Mouse (Mus musculus) CD4-positive, CD25-positive, alpha-beta regulatory T cell, adult 2 months (primary cell): ENCODE data around the gene Sh3pxd2a.

Experiments used
- DNase-seq: peaks from one replicate; pipeline ENCODE4 v3.0.0-alpha.2; 2012; ENCODE audit warnings: low read depth, low spot score

The Sh3pxd2a gene

GRCm38 (mm10) chr19:47240076-47240475 lies 224.1 kb downstream of the Sh3pxd2a start:
- DNase-seq = no peak

GRCm38 (mm10) chr19:47233087-47233486 lies 231.1 kb downstream of the Sh3pxd2a start:
- DNase-seq = no peak

- no peak for DNase-seq
Measured at GRCm38 (mm10) chr19:47232077-47232865, 231.9 kb downstream of the Sh3pxd2a start.

DNA sequence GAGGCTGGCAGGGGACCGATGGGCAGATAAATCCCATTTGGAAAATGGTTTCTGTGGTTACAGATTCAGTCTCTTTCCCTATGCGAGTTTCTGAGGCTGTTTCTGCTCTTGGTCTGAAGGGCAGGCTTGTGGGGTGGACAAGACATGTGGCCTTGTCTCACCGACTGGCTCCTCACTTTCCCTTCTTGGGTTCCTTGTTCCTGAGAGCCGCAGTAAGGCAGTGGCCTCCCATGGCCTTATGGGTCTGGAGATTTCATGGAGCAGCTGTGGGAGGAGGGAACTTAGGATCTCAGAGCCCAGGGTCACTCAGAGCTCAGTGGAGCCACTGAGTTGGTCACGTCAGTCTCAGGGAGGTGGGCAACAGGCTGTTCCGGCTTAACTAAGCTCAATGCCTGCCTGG lies 232.8 kb downstream of the Sh3pxd2a start:
- no peak for DNase-seq

- DNase-seq = no peak
Measured at GRCm38 (mm10) chr19:47230682-47231081, 233.5 kb downstream of the Sh3pxd2a start.

DNA sequence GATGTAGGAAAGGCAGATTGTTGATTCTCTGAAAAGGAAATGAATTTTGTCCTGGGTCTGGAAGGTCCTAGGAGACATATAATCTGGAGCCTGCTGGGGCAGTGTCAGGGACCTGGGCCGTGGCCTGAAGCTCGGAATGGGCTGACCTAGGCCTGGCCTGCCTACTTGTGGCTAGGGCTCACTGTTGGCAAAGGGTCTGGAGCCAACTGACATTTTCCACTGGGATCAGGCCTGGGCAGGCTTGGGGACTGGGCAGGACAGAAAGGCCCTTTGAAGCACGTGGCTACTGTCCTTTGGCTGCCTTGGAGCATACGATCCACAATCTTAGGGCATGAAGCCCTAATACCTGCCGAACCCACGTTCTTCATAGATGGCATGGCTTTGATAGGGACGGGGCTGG lies 234.1 kb downstream of the Sh3pxd2a start:
- DNase-seq = no peak

- no peak for DNase-seq
Measured at GRCm38 (mm10) chr19:47229461-47229860, 234.7 kb downstream of the Sh3pxd2a start.

DNA sequence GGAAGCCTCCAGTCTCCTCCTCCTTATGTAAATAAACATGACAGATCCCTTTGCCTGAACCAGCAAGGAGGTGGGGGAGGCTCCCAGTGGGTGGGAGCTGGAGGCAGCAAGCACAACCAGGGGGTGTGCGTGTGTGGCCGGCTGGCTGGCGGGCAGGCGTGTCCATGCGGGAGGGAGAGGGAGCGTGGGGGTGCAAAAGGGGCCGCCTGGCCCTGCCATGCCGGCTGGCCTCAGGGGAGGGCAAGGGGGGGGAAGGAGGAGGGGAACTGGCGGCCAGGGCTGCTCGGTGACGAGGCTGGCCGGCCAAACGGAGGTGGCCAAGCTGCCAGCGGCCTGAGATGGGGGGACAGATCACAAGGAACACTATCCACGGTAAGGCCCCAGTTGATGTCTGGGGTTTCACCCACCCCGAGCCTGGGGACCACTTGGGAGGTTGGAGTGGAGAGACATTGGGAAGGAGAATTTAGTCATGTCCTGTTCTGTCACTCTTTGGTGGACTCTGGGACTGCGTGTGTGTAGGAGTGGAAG lies 235.4 kb downstream of the Sh3pxd2a start:
- DNase-seq = no peak

- DNase-seq = no peak
Measured at GRCm38 (mm10) chr19:47225791-47226190, 238.4 kb downstream of the Sh3pxd2a start.

- DNase-seq = no peak
Measured at GRCm38 (mm10) chr19:47224743-47225142, 239.5 kb downstream of the Sh3pxd2a start.

DNA sequence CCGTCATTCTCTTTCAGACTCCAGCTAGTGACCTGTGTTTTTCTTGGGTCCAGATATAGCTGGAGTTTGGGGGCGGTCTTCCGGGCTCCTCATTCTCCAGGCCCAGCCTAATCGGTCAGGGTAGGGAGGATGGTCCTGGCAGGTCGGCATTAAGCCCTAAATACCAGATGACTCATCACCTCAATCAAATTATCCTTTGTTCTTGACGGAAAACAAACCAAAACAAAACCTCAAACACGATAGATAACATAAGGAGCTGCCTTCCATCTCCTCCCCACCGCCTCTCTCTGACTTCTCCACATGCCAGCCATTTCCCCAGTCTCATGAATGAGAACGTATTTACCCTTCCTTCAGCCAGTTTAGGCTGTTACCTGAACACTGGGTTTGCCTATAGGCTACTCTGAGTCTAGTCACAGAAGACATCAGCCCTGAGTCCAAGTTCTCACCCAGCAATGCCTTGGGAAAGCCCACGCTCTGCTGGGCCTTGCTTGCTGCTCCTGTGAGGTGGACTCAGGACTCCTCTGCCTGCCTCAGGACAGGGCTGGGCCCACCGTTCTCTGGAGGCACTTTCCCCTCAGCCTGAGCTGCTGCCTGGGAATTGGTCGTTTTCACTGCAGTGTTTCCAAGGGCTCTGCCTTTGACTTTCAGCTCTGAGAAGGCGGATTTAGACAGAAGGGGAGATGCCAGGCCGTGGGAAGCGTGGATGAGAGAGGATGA lies 241.2 kb downstream of the Sh3pxd2a start:
- DNase-seq = no peak

GRCm38 (mm10) chr19:47222154-47222840 lies 241.9 kb downstream of the Sh3pxd2a start:
- DNase-seq = no peak

DNA sequence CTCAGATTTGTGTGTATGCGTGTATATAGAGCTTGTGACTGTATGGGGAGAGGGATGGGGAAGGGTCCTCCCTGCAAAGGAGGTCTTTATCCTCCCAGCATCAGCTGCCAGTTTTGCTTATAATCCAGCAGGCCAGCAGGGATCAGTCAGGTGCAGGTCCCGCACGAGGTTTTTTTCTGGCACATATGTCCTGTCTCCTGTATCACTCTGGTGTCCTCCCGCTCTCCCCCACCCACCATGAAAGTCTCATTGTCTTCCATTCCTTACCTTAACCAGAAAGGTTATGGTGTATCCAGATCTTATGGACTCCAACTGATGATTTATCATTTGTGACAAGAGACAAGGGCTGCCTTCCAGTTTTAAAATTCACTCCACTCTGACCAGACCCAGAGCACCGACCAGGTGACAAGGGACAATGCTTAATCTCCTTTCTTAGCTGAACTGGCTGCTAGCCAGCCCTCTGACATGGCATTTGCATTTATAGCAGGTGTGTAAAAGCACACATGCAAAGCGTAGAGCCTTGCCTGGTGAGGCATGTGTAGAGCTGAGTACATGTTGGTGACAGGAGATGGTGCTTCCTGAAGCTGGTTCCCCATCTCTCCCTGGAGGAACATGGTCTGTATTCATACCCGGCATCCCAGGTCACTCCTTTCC lies 242.6 kb downstream of the Sh3pxd2a start:
- DNase-seq = no peak

DNA sequence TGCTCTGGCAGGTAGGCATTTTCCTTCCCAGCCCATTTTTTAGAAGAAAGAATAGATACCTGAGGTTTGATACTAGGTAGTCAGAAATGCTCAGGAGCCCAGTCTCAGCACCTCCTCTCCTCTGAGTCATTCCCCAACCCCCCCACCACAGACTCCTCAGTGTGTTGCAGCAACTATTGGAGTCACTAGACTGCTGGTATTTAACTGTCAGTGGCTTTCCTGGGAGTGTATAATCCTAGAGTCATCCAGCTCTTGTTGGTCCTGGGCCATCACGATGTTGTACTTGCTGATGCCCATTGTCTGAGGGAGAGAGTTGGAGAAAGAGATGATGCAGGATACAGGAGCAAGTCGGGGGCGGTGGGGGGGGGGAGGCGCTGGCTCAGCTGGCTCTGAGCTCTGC lies 243.2 kb downstream of the Sh3pxd2a start:
- DNase-seq = no peak

GRCm38 (mm10) chr19:47220232-47220631 lies 244.0 kb downstream of the Sh3pxd2a start:
- DNase-seq = no peak

DNA sequence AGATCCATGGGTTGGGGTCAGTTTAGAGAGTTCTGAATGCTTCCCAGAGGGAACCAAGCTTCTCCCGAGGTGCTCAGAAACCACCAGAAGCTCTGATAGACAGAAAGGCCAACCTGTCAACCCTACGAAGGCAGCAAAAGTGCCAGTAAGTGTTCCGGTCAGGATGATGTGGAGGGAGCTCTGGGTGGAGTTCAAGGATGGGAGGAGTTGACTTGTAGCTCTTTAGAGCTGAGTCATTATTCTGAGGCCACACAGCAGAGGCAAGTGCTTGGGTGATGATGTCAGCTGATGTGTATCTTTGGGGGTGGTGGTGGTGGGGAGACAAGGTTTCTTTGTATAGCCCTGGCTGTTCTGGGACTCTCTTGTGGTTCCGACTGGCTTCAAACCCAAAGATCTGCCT lies 244.6 kb downstream of the Sh3pxd2a start:
- no peak for DNase-seq

DNA sequence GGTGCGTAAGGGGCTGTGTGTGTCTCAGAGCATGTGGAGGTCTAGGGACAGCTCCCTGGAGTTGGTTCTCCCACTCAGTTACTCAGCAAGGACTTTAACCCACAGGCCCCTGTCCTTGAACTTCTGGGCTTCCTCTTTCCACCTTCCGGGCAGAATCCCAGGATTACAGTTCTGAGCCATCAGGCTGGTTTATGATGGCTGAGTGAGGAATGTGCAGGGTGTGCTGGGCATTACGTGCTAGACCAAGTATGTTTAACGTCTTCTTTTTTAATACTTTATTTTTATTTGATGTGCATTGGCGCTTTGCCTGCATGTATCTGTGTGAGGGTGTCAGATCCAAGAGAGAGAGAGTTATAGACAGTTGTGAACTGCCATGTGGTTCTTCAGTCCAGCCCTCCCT lies 247.4 kb downstream of the Sh3pxd2a start:
- DNase-seq = no peak

- peak; percentile 5 for DNase-seq
Measured at GRCm38 (mm10) chr19:47213470-47213869, 250.7 kb downstream of the Sh3pxd2a start.

DNA sequence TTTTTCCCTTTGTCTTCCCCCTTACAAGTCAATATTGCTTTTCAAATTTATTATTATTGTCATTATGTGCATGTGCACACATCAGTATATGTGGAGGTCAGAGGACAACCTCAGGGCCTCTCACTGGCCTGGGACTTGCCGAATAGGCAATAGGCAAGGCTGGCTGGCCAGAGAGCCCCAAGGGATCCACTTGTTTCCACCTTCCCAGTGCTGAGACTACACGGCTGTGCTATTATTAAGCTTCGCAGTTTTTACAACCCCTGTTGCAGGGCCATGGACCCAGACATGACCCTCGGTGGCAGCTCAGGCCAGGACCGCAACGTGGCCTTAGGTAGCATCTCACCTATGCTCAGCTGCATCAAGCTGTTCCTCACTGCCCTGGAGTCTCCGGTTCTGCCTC lies 251.8 kb downstream of the Sh3pxd2a start:
- DNase-seq = no peak

- no peak for DNase-seq
Measured at GRCm38 (mm10) chr19:47211609-47212312, 252.4 kb downstream of the Sh3pxd2a start.

DNA sequence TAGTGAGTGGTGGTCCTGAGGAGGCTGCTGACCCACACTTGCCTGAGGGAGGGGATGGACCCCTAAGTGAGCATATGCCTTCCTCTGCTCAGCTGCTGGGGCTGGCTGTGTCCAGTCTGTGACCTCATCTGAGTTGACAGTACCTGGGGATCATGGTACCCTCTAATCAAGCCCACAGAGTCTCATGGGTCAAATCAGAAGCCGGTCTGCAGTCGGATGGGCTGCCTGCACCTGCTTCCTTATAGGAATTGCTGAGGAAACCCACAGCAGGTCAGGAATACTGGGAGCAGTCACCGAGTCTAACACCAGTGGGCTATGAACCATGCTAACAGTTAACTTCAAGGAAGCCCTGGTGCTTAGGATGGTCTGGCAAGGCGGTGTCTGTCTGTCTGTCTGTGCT lies 253.8 kb downstream of the Sh3pxd2a start:
- no peak for DNase-seq
